ENCODE assay signal across 11 mouse cellular contexts in genomic region chr2:33631022-33631707, GRCm38 (mm10). TPM values are rescaled to one million over a fixed set of nuclear protein-coding genes. Genes with fewer than 3 reads are reported as not detected.
DNase-seq lines count a peak whose midpoint lies in the region; ATAC-seq and TF ChIP-seq lines count a peak whose summit lies in the region.
"Had no signal": no experiment of that assay in that cellular context is flagged by ENCODE, and none has a peak within 500 bp of the region (broad histone marks: within the 10 kb centered on the region; RNA-seq: fewer than 3 reads in every experiment).

No protein-coding gene starts in this region.

- 0 out of 2 replicates have a peak, but pooled peaks cover 9% of the 10 kb centered on the region for H3K4me1 ChIP-seq in intestine, embryonic 15.5 days (replicated peaks)
- no peaks in the 10 kb centered on the region for H3K4me1 ChIP-seq in intestine, postnatal 0 days (replicated peaks; ENCODE audit: control insufficient read depth, insufficient read depth, low read length)
- H3K4me1 ChIP-seq in embryonic facial prominence, embryonic 12.5 days, result peaks cover 47% of the 10 kb centered on the region
- H3K4me1 ChIP-seq in hindbrain, embryonic 15.5 days (replicated peaks), result peaks cover 26% of the 10 kb centered on the region

- ATAC-seq in intestine, embryonic 15.5 days, result no peak
- ATAC-seq in intestine, postnatal 0 days, result no peak
- no peak for ATAC-seq in embryonic facial prominence, embryonic 12.5 days (ENCODE audit: insufficient number of reproducible peaks, insufficient read depth, low FRiP score, low TSS enrichment)
- ATAC-seq in hindbrain, embryonic 15.5 days (ENCODE audit: low FRiP score, low read depth), result no peak
- ATAC-seq: liver, postnatal 0 days had no signal

- 0 out of 2 replicates have a peak, but pooled peaks cover 3% of the 10 kb centered on the region for H3K9me3 ChIP-seq in intestine, embryonic 15.5 days
- H3K9me3 ChIP-seq in intestine, postnatal 0 days (ENCODE audit: control insufficient read depth), result no peaks in the 10 kb centered on the region
- no peaks in the 10 kb centered on the region for H3K9me3 ChIP-seq in embryonic facial prominence, embryonic 12.5 days
- no peaks in the 10 kb centered on the region for H3K9me3 ChIP-seq in hindbrain, embryonic 15.5 days

- H3K4me3 ChIP-seq in intestine, embryonic 15.5 days (replicated peaks), result no peak overlapping the region
- no peak overlapping the region for H3K4me3 ChIP-seq in intestine, postnatal 0 days (ENCODE audit: low read depth, low read length)
- peak overlapping the region; percentile 16 for H3K4me3 ChIP-seq in embryonic facial prominence, embryonic 12.5 days
- H3K4me3 ChIP-seq in hindbrain, embryonic 15.5 days, result peak overlapping the region; percentile 20

- H3K27me3 ChIP-seq in intestine, embryonic 15.5 days (replicated peaks), result peaks cover 99% of the 10 kb centered on the region
- peaks cover 98% of the 10 kb centered on the region for H3K27me3 ChIP-seq in intestine, postnatal 0 days (replicated peaks; ENCODE audit: control insufficient read depth, insufficient read depth, low read length)
- H3K27me3 ChIP-seq in embryonic facial prominence, embryonic 12.5 days, result peaks cover 97% of the 10 kb centered on the region
- H3K27me3 ChIP-seq in hindbrain, embryonic 15.5 days, result peaks cover 86% of the 10 kb centered on the region

- H3K4me2 ChIP-seq in intestine, embryonic 15.5 days (replicated peaks), result peak overlapping the region; percentile 12; the same call in 1 of the 2 replicates
- no peak overlapping the region for H3K4me2 ChIP-seq in intestine, postnatal 0 days (replicated peaks; ENCODE audit: low read depth)
- peak overlapping the region; percentile 48 for H3K4me2 ChIP-seq in embryonic facial prominence, embryonic 12.5 days (replicated peaks)
- H3K4me2 ChIP-seq in hindbrain, embryonic 15.5 days, result peak overlapping the region; percentile 47

- H3K36me3 ChIP-seq in intestine, embryonic 15.5 days, result no peaks in the 10 kb centered on the region
- no peaks in the 10 kb centered on the region for H3K36me3 ChIP-seq in intestine, postnatal 0 days (ENCODE audit: control insufficient read depth, insufficient read depth)
- no peaks in the 10 kb centered on the region for H3K36me3 ChIP-seq in embryonic facial prominence, embryonic 12.5 days
- H3K36me3 ChIP-seq in hindbrain, embryonic 15.5 days, result no peaks in the 10 kb centered on the region

- H3K9ac ChIP-seq in intestine, embryonic 15.5 days, result no peak overlapping the region
- no peak overlapping the region for H3K9ac ChIP-seq in intestine, postnatal 0 days (ENCODE audit: low read depth, low read length)
- H3K9ac ChIP-seq in embryonic facial prominence, embryonic 12.5 days, result peak overlapping the region; percentile 15; the same call in 1 of the 2 replicates
- peak overlapping the region; percentile 18; the same call in 1 of the 2 replicates for H3K9ac ChIP-seq in hindbrain, embryonic 15.5 days
- H3K9ac ChIP-seq: liver, postnatal 0 days had no signal

- WGBS in intestine, embryonic 15.5 days, result under 1% methylated on average over 40 of the region's 40 CpGs
- 2% methylated on average over 40 of the region's 40 CpGs for WGBS in intestine, postnatal 0 days
- WGBS in embryonic facial prominence, embryonic 12.5 days, result under 1% methylated on average over 40 of the region's 40 CpGs
- WGBS in hindbrain, embryonic 15.5 days, result under 1% methylated on average over 40 of the region's 40 CpGs

- no peak for TF ChIP-seq CTCF in intestine, postnatal 0 days (IDR thresholded peaks at IDR 0.05; ENCODE audit: low read depth)

- no peak overlapping the region for H3K27ac ChIP-seq in intestine, embryonic 15.5 days
- H3K27ac ChIP-seq in intestine, postnatal 0 days (ENCODE audit: low read depth, low read length), result no peak overlapping the region
- H3K27ac ChIP-seq in embryonic facial prominence, embryonic 12.5 days, result no peak overlapping the region
- H3K27ac ChIP-seq in hindbrain, embryonic 15.5 days (replicated peaks), result peak overlapping the region; percentile 69

- DNase-seq in neural tube, embryonic 10.5 days (ENCODE audit: extremely low spot score, low spot score), result peak; percentile 75
- no peak for DNase-seq in T-cell, adult 2 months (ENCODE audit: low spot score)
- DNase-seq in layer of hippocampus, adult 8-10 months (ENCODE audit: low spot score in 2 of 2), result no peak
- no peak for DNase-seq in left cerebral cortex, adult 8-10 months (ENCODE audit: low spot score in 2 of 2)
- DNase-seq: layer of hippocampus, adult 9-11 months; liver, postnatal 0 days had no signal

RNA-seq across cellular contexts. Expression of gene Lmx1b, which starts 9.1 kb away (rescaled TPM):
- 0.05 TPM in 1 of 2 replicates, not detected in the other for polyA plus RNA-seq in intestine, embryonic 15.5 days (2015; fragmentation: Nextera tagmentation; extraction: Ambion mirVana)
- polyA plus RNA-seq in intestine, postnatal 0 days (2015; fragmentation: Nextera tagmentation; extraction: Ambion mirVana), result not detected in 2 replicates
- polyA plus RNA-seq in embryonic facial prominence, embryonic 12.5 days (2016; fragmentation: Nextera tagmentation; extraction: Ambion mirVana), result 0.74 and 1.0 TPM in 2 replicates
- 4.9 and 6.2 TPM in 2 replicates for polyA plus RNA-seq in hindbrain, embryonic 15.5 days (2015; fragmentation: Nextera tagmentation; extraction: Ambion mirVana)
- under 1 TPM in 2 of 4 experiments, not detected in 2; 0.08 to 0.55 TPM for total RNA-seq in layer of hippocampus, adult 8-10 months (2022)
- total RNA-seq in left cerebral cortex, adult 8-10 months (2022), result under 1 TPM; 0.35 to 0.98 (median 0.60) TPM
- total RNA-seq: common myeloid progenitor, adult 5-6 weeks had no signal
- polyA plus RNA-seq: liver, postnatal 0 days had no signal

Comparison
In these comparisons a context has a peak if more than half of its experiments do, and no peak if none do; other contexts are left out.
1. H3K4me3 ChIP-seq: peak in embryonic facial prominence, embryonic 12.5 days (single experiment) and hindbrain, embryonic 15.5 days (single experiment); none in intestine, embryonic 15.5 days (single experiment) and intestine, postnatal 0 days (single experiment).
2. H3K9ac ChIP-seq: peak in embryonic facial prominence, embryonic 12.5 days (single experiment) and hindbrain, embryonic 15.5 days (single experiment); none in intestine, embryonic 15.5 days (single experiment) and intestine, postnatal 0 days (single experiment).